Mouse (Mus musculus) v-Abl transformed pro-B cells (cell line): ENCODE data around the gene Sfi1.
"Not testable (repeated sequence)": the region's sequence is repeated elsewhere in the genome, so short reads cannot be mapped to it uniquely, and the experiment has no call there.

Experiments
- in situ Hi-C, 2 experiments: fragments of 400-800 bp; cut with MboI; formaldehyde crosslinking; loops; one replicate each; pipeline ENCODE4 v1.15.1; 2025; ENCODE audit not compliant: unreplicated experiment in 2 of 2

The Sfi1 gene

DNA sequence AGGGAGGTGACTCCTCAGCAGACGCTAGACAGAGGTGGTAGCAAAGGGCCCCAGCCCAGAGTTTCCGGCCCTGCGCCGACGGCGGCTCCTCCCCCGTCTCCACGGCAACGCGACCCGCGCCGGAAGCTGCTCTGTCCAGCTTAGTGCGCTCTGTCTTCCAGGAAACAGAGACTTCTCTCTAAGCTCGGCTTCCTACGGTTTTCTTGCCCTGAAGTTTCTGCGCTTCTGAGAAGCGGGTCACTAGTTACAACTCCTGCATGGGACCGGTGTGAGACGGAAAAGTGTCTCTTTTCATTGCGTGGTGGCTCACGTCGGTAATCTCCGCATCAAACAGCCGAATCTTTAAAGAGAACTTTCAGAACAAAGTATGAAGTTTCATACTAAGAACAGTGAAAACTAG is at the start of gene Sfi1:
Sfi1 (minus strand) TSS at position 101 of the 400 bp plus-strand sequence.
- in situ Hi-C loops: no loop called here

DNA sequence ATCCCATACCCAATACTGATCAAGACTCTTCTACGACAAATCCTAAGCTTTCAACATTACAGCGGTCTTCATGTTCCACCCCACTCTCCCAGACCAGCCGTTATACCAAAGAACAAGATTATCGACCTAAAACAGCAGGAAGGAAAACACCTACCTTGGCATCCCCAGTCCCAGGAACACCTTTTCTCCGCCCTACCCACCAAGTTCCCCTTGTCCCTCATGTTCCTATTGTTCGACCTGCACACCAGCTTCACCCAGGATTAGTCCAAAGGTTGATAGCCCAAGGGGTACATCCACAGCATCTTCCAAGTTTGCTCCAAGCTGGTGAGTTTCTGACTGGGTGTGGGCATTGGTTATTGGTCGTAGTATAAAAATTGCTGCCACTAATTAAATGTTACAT is 49.1 kb upstream of the Sfi1 start:
- in situ Hi-C loops: loop anchor here in 1 of 2 experiments (25.0 kb wide), 1 partner anchor 445 kb away; no protein-coding TSS in a partner anchor

DNA sequence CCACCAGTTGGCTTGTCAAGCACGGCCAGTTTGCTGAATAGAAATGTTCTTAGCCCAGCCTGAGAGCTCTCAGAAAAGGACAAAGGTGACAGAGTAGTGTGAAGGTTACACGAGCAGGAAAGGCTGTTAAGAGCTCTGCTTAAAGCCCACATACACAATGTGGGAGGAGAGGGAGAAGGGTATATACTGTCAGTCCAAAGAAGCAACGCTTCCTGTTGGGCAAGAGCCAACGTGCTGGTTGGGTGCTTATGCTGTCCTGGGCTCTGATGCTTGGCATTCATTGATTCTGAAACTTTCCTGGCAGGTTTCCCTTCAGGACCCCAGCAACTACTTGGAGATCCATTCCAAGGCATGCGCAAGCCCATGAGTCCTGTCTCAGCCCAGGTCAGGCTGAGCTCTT is 42.0 kb upstream of the Sfi1 start:
- in situ Hi-C loops: loop anchor here in 1 of 2 experiments (25.0 kb wide), 1 partner anchor 452 kb away; no protein-coding TSS in a partner anchor

DNA sequence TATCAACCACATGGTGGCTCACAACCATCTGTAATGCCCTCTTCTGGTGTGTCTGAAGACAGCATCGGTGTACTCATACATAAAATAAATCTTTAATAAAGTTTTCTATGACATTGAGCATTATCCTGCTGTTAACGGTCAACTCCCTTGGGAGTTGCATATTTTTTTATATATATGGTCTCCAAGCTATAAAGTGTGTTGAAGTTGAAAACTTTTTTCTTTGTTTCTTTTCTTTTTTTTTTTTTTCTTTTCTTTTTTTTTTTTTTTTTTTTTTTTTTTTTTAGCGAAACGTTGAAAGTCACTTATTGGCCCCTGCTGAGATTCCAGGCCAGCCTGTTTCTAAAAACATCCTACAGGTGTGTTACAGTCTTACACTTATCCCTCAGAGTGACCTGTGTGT is 40.4 kb upstream of the Sfi1 start:
- in situ Hi-C loops: loop anchor here in 1 of 2 experiments (25.0 kb wide), 1 partner anchor 454 kb away; no protein-coding TSS in a partner anchor

DNA sequence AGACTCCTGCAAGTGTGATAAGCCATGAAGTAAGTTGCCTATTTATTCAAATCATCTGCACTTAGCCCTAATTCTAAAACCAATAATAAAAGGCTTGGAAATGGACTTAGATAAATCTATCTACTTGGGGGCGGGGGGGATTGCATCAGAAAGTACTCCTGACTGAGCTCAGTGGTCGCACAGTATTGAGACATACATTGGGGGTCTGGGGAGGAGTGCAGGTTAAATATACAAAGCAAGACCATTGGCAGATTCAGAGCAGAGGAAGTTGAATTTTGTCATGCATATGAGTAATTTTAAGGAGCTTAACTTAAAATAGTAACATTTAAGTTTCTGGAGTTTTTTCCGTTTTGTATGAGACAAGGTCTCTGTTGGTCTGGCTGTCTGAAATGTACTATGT is 39.0 kb upstream of the Sfi1 start:
- in situ Hi-C loops: loop anchor here in 1 of 2 experiments (25.0 kb wide), 1 partner anchor 455 kb away; no protein-coding TSS in a partner anchor

DNA sequence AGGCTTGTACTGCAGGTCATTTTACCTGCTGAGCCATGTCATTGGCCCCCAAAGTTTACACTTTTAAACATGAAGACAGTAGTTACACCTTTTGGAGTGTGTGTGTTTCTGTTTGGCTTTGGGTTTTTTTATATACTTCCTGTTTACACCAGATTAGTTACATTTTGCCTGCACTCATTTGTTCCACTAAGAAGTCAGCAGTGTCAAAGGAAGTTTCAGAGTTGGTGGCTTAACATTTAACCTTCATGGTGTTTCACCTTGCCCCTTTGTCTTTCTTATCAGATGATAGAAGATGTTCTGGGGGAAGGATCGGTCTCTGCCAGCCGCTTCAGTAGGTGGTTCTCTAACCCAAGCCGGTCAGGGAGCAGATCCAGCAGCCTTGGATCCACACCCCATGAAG is 33.9 kb upstream of the Sfi1 start:
- in situ Hi-C loops: loop anchor here in 1 of 2 experiments (25.0 kb wide), 1 partner anchor 460 kb away; no protein-coding TSS in a partner anchor

DNA sequence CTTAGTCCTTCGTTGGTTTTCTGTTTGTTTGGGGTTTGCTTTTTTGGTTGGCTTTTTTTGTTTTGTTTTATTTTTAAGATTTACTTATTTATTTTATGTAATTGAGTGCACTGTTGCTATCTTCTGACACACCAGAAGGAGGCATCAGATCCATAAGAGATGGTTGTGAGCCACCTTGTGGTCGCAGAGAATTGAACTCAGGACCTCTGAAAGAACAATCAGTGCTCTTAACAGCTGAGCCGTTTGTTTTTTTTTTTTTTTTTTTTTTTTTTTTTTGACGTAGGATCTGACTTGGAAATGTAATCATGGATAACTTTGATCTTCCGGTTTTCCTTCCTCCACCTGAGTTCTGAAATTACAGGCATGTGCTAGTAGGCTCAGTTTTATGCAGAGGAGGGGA is 29.8 kb upstream of the Sfi1 start:
- in situ Hi-C loops: no loop called here

DNA sequence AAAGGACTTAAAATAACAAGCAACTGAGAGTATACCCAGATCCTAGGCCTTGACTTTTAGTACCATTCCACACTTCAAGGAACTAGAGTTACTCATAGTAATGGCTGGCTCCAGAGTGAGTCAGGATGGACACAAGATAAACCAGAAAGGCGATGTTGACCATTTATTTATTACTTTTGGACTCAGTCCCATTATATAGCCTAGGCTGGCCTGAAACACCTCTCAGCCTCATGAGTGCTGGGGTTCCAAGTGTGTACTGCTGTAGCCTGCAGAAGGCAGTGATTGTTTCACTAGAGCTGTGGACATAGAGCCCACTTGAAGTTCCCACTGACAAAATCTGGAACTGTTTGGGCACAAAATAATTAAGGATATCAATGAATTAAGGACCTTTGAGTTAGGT is 19.3 kb upstream of the Sfi1 start:
- in situ Hi-C loops: no loop called here

DNA sequence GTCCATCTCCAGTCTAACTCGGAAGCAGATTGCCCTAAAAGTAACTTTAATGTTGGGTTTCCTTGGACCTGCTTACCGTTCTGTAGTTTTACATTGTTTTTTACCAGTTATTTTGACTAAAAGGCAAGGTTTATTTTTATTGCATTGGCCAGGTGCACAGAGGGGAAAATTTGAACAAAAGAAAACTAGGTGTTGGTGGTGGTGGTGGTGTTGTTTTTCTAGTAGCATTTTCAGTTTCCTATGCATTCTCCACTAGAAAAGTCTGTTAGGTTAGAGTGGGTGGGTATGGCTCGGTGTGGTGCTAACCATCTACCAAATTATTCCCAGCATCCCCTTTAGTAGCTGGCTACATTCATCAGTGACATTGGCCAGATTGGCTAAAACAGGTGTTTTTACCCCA is 13.5 kb upstream of the Sfi1 start:
- in situ Hi-C loops: loop anchor here in 1 of 2 experiments (10.0 kb wide), 1 partner anchor 128 kb away; the partner anchor contains the start of gene Pik3ip1

DNA sequence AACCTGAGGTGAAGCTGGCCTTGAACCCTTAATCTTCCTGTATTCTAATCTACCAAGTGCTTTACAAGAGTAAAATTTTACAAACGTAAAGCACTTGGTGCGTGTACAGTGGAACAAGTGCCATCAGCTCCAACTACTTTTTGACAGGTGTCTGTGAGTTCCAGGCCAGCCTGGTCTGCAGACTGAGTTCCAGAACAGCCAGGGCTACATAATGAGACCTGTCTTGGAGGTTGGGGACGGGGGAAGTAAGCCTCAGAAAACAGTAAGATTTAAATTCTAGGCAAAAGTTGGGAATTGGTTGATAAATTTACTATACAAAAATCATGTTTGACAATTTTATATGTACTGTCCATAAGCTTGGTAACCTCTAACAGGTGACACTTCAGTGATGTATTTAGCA is 11.9 kb upstream of the Sfi1 start:
- in situ Hi-C loops: loop anchor here in 1 of 2 experiments (10.0 kb wide), 1 partner anchor 130 kb away; the partner anchor contains the start of gene Pik3ip1

DNA sequence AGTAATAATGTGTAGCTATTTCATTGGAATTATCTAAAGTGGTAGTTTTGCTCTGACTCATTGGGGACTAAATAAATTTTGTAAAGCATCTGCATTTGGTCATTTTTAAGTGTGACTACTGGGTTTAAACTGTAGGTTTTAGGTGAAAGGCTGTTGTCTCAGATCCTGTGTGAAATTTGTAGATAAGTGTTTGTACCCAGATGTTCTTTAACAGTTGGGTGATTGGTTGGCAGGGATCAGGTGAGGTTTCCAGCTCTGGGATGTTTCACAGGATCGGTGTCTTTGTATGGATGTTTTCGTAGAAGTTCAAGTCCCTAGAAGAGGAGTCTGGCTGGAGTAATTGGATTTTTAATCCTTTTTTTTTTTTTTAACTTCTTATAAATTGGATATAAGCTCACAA is 10.5 kb upstream of the Sfi1 start:
- in situ Hi-C loops: loop anchor here in 1 of 2 experiments (10.0 kb wide), 1 partner anchor 131 kb away; the partner anchor contains the start of gene Pik3ip1

DNA sequence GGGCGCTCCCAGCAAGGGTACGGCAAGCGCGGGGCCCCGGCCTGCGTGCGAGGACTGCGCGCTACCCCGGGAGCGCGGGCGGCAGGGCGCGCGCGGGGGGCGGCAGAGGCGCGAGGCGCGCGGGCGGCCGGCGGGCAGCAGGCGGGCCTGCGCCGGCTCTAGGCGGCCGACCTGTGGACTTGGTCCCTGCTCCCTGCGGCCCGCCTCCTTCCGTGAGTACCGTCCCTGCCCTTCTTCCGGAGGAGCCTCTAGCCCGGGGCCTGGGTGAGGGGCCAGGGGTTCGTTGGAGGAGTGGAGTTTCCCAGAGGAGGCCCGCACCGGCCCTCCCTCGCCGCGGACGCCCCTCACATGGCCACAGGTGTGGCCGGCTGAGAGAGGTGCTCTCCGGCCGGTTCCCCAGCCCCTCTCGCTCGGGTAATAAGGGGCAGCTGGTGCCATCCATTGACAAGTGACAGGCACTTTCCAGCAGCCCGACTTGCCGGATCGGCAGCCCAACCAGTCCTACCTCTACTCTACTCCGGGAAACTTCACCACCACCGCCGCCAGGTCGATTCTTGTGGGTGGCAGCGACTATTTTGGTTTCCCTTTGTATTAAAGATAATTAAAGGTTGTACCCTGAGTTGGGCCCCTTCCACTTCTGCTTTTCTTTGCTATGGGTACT is 9.6 kb upstream of the Sfi1 start:
- in situ Hi-C loops: loop anchor here in 1 of 2 experiments (10.0 kb wide), 1 partner anchor 132 kb away; the partner anchor contains the start of gene Pik3ip1

DNA sequence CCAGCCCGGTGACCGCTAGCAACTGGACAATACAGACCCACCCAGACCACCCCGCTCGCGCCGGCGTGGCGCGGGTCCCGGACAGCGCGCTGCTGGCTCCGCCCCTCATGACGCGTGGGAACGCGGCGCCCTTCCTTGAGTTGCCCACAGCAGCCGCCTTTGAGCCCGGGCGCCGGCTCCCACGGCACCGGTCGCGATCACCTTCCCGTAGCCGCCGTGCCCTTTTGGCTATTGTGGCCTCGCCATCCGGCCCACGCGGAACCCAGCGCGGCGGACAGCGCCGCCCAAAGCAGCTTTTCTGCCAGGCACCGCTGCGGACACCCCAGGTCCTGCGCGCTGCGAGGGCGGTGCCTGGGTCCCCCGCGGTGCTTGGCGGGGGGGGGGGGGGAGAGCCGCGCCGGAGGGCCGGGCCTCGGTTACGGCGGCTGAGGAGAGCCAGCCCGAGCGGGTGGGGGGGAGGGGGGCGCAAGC is 9.0 kb upstream of the Sfi1 start, which contains the start of gene Eif4enif1:
Eif4enif1 (plus strand) TSS at position 162 of the 471 bp plus-strand sequence.
- in situ Hi-C loops: loop anchor here in 1 of 2 experiments (10.0 kb wide), 1 partner anchor 133 kb away; the partner anchor contains the start of gene Pik3ip1

DNA sequence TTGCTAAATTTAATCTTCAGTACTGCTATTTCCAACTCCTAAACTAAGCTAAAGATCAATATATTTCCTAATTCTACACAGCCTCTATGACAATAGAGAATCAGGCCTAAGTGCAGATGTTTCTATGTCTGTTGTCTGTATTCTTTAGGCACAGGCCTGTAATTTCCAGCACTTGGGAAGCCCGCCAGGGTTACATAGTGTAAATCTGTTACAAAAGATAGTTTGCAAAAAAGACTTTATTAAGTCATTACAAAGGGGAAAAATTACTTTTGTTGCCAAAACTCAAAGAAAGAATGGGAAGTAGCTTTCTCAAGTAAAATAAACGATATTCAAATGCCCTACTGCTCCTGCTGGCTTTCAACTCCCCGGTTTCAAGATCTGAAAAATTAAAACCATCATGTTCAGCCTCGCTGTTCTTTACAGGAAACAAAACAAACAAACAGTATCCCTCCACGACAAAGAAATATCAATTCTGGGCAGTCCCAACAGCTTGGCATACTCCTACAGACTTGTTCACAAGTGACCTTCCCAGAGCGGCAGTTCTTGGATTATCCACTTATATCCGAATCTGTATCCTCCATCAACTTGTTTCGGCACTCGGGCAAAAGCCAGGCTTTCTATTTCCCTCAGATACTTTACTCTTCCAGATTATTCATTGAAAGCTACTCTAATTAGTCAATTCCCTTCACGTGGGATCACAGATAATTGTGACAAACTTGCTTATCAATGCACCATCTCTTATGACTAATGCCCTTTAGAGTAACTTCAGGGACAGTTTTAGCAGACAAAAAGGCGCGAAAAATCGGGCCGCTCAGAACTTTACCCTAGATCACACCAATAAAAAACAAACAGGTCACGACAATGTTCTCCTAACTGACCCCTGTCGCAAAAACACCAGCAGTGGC is 8.3 kb upstream of the Sfi1 start:
- in situ Hi-C loops: loop anchor here in 1 of 2 experiments (10.0 kb wide), 1 partner anchor 133 kb away; the partner anchor contains the start of gene Pik3ip1

DNA sequence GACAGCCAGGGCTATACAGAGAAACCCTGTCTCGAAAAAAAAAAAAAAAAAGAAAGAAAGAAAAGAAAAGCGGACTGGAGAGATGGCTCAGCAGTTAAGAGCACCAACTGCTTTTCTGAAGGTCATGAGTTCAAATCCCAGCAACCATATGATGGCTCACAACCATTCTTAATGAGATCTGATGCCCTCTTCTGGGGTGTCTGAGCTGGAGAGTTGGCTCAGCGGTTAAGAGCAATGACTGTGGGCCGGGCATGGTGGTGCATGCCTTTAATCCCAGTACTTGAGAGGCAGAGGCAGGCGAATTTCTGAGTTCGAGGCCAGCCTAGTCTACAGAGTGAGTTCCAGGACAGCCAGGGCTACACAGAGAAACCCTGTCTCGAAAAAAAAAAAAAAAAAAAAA is 7.4 kb upstream of the Sfi1 start:
- in situ Hi-C loops: loop anchor here in 1 of 2 experiments (10.0 kb wide), 1 partner anchor 134 kb away; the partner anchor contains the start of gene Pik3ip1

DNA sequence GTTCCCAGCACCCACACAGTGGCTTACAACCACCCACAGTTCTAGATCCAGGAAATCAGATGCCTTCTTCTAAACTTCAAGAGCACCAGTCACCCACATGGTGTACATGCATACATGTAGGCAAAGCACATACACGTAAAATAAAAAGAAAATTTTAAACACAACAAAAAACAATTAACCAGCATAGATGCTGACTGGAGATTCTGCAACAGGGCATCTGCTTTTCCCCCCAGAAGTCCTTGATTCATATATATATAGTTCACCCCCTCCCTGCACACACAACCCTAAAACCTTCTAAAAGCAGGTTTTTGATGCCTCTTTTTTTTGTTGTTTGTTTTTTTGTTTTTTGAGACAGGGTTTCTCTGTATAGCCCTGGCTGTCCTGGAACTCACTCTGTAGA is 10.6 kb downstream of the Sfi1 start:
- in situ Hi-C loops: not testable (repeated sequence)

DNA sequence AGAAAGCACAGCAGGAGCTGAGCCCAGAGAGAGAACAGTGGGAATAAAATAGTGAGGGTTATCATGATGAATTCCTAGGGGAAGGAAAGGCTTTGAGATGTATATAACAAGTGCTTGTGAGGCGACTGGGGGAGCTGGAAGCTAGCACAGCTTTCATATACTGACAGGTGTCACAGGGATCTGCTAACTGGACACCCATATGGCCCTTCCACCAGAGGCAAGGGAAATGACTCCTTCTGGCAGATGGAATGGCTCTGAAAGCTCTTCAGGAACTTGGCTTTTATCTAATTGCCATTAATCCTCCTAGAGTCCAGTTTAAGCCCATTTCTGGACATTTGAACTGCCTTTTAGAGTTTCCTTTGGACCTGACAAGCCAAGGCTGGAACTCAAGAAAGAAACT is 11.3 kb downstream of the Sfi1 start:
- in situ Hi-C loops: not testable (repeated sequence)

DNA sequence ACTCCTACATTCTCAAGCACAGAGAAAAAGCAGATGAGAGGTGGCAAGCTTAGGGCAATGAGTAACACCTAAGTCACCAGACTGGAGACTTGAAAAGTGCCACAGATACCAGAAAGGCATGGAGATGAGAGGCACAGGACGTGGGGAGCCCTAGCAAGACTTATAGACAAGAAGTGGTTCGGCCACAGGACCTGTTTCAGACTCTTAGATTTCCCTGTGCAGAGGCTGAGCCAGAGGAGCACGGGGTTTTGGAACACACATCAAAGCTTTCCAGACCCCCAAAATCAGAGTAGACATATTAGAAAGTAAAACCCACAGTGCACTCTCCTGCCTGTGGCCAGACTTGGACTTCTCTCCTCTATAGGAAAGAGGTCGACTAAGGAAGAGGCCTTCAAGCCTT is 12.0 kb downstream of the Sfi1 start:
- in situ Hi-C loops: not testable (repeated sequence)

DNA sequence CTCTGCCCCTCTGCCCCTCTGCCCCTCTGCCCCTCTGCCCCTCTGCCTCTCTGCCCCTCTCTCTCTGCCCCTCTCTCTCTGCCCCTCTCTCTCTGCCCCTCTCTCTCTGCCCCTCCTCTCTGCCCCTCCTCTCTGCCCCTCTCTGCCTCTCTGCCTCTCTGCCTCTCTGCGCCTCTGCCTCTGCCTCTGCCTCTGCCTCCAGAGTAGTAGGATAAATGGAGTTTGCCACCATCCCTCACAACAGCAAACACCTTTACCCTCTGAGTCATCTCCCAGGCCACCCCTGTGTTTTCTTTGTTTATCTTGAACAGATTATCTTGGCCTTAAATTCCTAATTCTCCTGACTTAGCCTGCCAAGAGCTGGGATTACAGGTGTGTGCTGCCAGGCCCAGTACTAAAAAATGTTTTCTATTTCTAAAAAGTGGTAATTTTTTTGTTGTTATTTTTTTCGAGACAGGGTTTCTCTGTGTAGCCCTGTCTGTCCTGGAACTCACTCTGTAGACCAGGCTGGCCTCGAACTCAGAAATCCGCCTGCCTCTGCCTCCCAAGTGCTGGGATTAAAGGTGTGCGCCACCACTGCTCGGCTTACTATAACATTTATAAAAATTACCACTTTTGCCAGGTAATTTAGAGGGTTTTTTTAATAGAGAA is 12.6 kb downstream of the Sfi1 start:
- in situ Hi-C loops: not testable (repeated sequence)

DNA sequence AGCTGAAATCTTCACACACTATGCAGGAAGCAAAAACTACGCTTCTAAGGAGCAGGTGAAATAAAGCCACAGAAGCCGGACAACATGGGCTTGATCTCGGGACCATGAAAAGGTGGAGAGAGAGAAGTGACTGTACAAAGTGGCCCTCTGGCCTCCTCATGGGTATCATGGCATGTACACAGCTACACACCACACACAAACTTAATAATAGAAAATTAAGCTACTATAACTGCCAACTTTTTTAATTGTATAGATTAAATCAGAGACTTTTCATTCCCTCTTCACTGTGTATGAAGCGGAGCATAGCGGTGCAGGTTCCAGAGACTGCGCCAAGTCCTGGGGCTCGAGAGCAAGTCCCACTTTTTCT is 13.6 kb downstream of the Sfi1 start:
- in situ Hi-C loops: not testable (repeated sequence)
